Mouse (Mus musculus) lung, postnatal 36 days (tissue): ENCODE measurements around the gene Olfr554.
"Not testable (repeated sequence)": the region's sequence is repeated elsewhere in the genome, so short reads cannot be mapped to it uniquely, and the experiment has no call there.

ENCODE experiments used
- DNase-seq: peaks from one replicate; pipeline ENCODE4 v3.0.0; 2022; ENCODE audit warnings: mixed read lengths

The Olfr554 gene

DNA sequence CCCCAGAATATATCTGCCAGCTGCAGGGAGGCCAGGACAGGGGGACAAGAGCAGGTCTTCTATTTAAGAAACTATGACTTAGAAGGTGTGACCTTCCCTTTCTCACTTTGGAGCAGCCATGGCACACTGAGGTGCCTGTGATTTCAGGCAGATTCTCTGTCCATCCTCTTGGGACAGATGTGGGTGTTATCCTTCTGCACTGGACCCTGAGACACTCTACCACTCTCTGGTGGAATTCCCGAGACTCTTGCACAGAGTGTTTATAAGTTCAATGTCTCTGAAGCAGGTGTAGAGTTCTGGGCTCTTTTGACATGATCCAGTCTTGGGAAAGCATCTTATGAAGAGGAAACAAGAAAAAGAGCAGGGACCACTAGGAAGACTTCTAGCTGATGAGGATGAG, at the start of gene Olfr554:
Gene Olfr554 (plus strand): TSS at position 301 of the 400 bp plus-strand sequence.
- DNase-seq, result no peak

DNA sequence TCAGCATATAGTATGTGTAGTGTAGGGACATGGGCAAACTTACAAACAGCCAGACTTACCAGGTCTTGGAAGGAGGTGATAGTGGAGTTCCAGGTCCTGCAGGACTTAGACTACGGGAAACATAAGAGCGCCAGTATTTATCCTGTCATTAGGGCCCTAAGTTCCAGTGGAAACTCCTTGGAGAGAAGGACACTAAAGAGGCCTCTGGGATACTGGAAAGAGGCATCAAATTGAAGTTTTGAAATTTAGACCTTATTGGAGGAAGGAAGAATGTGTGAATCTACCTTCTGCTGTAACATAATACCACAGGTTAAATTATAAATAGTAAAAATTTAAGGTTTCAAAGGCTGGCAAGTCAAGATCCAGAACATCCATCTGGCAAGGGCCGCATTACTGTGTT, 46.4 kb upstream of the Olfr554 start, which contains the start of gene Olfr551:
Gene Olfr551 (minus strand): TSS at position 101 of the 400 bp plus-strand sequence.
- no peak for DNase-seq

- DNase-seq, result no peak
Observed at GRCm38 (mm10) chr7:102597378-102598031, 40.7 kb upstream of the Olfr554 start, which contains the start of gene Olfr552. Olfr552 (plus strand) TSS chr7:102597770.

DNA sequence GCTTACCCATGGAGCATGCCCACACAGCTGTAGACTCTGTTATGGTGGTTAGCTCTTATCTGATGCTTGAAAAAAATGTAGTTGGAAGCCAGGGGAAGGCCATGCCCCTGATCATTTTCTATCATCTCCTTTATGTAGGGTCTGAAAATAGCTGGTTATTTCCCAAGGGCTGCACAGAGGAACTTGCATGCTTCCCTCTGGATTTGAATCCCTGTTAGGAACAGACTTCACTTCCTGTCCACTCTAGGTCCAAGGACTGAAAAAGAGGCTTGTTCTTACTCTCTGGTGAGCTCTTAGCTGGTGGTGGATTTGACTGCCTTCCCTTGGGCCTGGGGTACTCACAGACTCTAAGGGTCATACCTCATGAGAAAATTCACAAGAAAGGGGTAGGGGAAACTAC, 20.1 kb upstream of the Olfr554 start, which contains the start of gene Olfr553:
Gene Olfr553 (minus strand): TSS at position 101 of the 400 bp plus-strand sequence.
- DNase-seq, result no peak

- peak; percentile 73 for DNase-seq
Observed at GRCm38 (mm10) chr7:102619608-102620007, 18.6 kb upstream of the Olfr554 start.

- DNase-seq, result not testable (repeated sequence)
Observed at GRCm38 (mm10) chr7:102620368-102620767, 17.9 kb upstream of the Olfr554 start.

GRCm38 (mm10) chr7:102636665-102637064, 1.6 kb upstream of the Olfr554 start:
- peak; percentile 88 for DNase-seq

DNA sequence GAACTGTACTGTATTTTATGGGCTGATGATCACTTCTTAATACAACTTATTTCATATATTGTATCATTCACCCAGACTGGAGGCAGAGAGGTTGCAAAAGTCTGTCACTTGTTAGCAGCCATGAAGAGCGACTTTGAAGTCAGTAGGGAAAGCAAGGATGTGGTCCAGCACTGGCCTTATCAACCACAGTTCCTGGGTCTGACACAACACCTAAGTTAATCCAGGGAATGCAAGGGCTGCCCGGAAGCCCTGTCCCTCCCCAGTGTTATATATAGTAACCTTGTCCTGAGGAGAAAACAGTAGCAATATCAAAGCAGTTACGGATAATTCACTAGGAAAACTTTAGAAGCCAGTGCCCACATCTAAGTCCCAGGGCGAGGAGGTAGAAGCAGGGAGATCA, 6.7 kb downstream of the Olfr554 start:
- not testable (repeated sequence) for DNase-seq

- DNase-seq, result no peak
Observed at GRCm38 (mm10) chr7:102658523-102658922, 20.3 kb downstream of the Olfr554 start, which contains the start of gene Olfr555. Olfr555 (plus strand) TSS chr7:102658823.

- no peak for DNase-seq
Observed at GRCm38 (mm10) chr7:102664599-102664998, 26.4 kb downstream of the Olfr554 start, which contains the start of gene Olfr556. Olfr556 (plus strand) TSS chr7:102664899.

DNA sequence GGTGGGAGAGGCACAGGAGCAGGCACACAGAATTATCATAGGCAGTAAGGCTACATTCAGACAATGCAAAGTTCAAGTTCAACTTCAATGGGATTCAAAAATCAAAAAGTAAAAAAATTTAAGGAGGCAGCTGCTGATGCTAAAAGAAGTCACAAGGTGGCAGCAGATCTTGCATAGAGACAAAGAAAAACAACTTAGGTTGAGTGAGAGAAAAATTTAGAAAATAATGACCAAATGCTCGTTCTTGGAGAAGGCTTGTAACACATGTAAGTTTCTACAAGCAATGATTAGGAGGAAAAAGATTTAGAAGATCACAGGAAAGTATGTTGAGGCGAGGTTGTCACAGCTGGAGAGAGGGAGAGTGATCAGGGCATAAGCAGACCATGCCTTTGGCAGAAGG, 27.1 kb downstream of the Olfr554 start:
- no peak for DNase-seq

GRCm38 (mm10) chr7:102676225-102676624, 38.0 kb downstream of the Olfr554 start:
- no peak for DNase-seq

DNA sequence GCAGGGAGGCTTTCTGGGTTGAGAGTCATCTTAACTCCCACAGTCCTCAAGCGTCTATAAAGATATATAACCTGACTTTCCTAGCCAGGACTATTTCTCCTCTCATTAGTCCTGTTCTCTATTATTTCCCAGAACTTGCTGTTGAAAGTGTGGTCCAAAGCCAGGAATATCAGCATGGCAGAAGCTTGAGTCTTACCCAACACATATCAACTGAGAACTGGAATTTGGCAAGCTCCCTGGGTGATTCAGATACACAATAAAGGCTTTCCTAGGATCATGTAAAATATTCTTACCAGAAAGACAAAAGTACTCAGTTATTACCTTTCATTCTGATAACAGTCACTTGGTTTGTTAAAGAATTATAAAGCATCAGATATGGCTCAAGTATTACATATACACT, 43.7 kb downstream of the Olfr554 start:
- DNase-seq, result no peak

DNA sequence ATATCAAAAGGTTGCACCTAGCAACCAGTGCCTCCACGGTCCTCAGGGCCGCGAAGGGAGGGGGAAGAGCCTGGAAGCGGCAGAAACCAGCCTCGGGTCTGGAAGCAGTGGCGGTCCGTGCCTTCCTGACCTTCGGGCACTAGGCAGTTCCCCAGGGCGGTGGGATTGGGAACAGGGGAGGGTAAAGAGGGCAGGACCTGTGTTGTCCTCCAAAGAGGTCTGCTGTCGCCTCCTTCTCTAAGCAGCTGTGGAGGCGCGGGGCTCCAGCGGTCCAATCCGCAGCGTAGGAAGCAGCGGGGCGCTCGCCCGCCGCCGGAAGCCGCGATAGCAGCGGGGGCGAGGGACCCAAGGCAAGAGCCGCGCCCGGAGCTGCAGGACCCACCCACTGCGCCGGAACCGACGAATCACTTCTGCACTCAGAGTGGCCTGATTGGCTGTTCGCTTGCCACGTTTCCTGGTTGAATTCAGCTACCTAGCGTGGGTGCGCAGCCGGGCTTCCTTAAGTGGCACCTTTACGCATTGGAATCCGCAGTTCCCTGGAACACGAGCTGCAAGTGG, 48.8 kb downstream of the Olfr554 start, which contains the start of gene Trim68:
Gene Trim68 (minus strand): TSS at position 384 of the 558 bp plus-strand sequence.
- peak; percentile 97 for DNase-seq
